Mouse (Mus musculus) kidney, postnatal 14 days (tissue): ENCODE measurements around the gene Zmym4.
A peak's percentile ranks its signal among the peaks of the same experiment; 100 is the strongest.
"Not testable (repeated sequence)": the region's sequence is repeated elsewhere in the genome, so short reads cannot be mapped to it uniquely, and the experiment has no call there.

Source experiments
- DNase-seq: peaks from one replicate; pipeline ENCODE4 v3.0.0; 2022; ENCODE audit warnings: mixed read lengths

The Zmym4 gene

GRCm38 (mm10) chr4:126967864-126968821, at the start of gene Zmym4:
TSS of gene Zmym4 (minus strand) at chr4:126968135.
- peak; percentile 97 for DNase-seq

- DNase-seq, result peak; percentile 27
Observed at GRCm38 (mm10) chr4:127016366-127016765, 48.4 kb upstream of the Zmym4 start.

- DNase-seq, result peak; percentile 93
Observed at GRCm38 (mm10) chr4:127015294-127015993, 47.5 kb upstream of the Zmym4 start.

- peak; percentile 63 for DNase-seq
Observed at GRCm38 (mm10) chr4:127005113-127005936, 37.4 kb upstream of the Zmym4 start.

- no peak for DNase-seq
Observed at GRCm38 (mm10) chr4:127004384-127004783, 36.4 kb upstream of the Zmym4 start.

GRCm38 (mm10) chr4:127000601-127001105, 32.7 kb upstream of the Zmym4 start:
- no peak for DNase-seq

- not testable (repeated sequence) for DNase-seq
Observed at GRCm38 (mm10) chr4:126999372-126999771, 31.4 kb upstream of the Zmym4 start.

GRCm38 (mm10) chr4:126992356-126992755, 24.4 kb upstream of the Zmym4 start:
- DNase-seq, result no peak

GRCm38 (mm10) chr4:126990553-126990952, 22.6 kb upstream of the Zmym4 start:
- no peak for DNase-seq

- DNase-seq, result peak; percentile 21
Observed at GRCm38 (mm10) chr4:126988503-126988902, 20.6 kb upstream of the Zmym4 start.

GRCm38 (mm10) chr4:126986768-126987167, 18.8 kb upstream of the Zmym4 start:
- DNase-seq, result no peak

- not testable (repeated sequence) for DNase-seq
Observed at GRCm38 (mm10) chr4:126983736-126984525, 16.0 kb upstream of the Zmym4 start.

GRCm38 (mm10) chr4:126983321-126983720, 15.4 kb upstream of the Zmym4 start:
- no peak for DNase-seq

GRCm38 (mm10) chr4:126978706-126979105, 10.8 kb upstream of the Zmym4 start:
- no peak for DNase-seq

- DNase-seq, result peak; percentile 47
Observed at GRCm38 (mm10) chr4:126977467-126977866, 9.5 kb upstream of the Zmym4 start.

GRCm38 (mm10) chr4:126967241-126967863, 583 bp downstream of the Zmym4 start:
- DNase-seq, result peak; percentile 39

- no peak for DNase-seq
Observed at GRCm38 (mm10) chr4:126958682-126959081, 9.3 kb downstream of the Zmym4 start.

- DNase-seq, result no peak
Observed at GRCm38 (mm10) chr4:126958261-126958660, 9.7 kb downstream of the Zmym4 start.

- no peak for DNase-seq
Observed at GRCm38 (mm10) chr4:126957434-126957833, 10.5 kb downstream of the Zmym4 start.

GRCm38 (mm10) chr4:126950801-126951200, 17.1 kb downstream of the Zmym4 start:
- DNase-seq, result not testable (repeated sequence)

- DNase-seq, result no peak
Observed at GRCm38 (mm10) chr4:126943421-126943820, 24.5 kb downstream of the Zmym4 start.
